Mouse (Mus musculus) hindbrain, postnatal 0 days (tissue): ENCODE data around the gene 1700010B08Rik. TPM values are rescaled to one million over a fixed set of nuclear protein-coding genes. Genes with fewer than 3 reads are reported as not detected.

Experiments
- ATAC-seq: fragments of 200-750 bp; cut with Nextera tagmentation; 2 replicates; pipeline ENCODE4 v1.8.0; 2017; ENCODE audit warnings: mild to moderate bottlenecking, moderate TSS enrichment, moderate library complexity
- DNase-seq: peaks from one replicate; pipeline ENCODE4 v3.0.0-alpha.2; 2015; ENCODE audit warnings: low spot score
- H3K27ac ChIP-seq: fragments of 300-500 bp; sonication (generic); 2 replicates; pipeline ENCODE4 v1.5.1; 2014; ENCODE audit warnings: mild to moderate bottlenecking
- H3K27me3 ChIP-seq: fragments of 300-500 bp; sonication (generic); 2 replicates; pipeline ENCODE4 v1.6.1; 2014; ENCODE audit warnings: low read length, mixed read lengths; ENCODE audit not compliant: insufficient read depth
- H3K36me3 ChIP-seq: fragments of 300-500 bp; sonication (generic); 2 replicates; pipeline ENCODE4 v1.6.1; 2014; ENCODE audit warnings: low read length, mixed read lengths; ENCODE audit not compliant: insufficient read depth
- H3K4me1 ChIP-seq: fragments of 300-500 bp; sonication (generic); 2 replicates; pipeline ENCODE4 v1.6.1; 2014; ENCODE audit warnings: antibody characterized with exemption, low read length, mixed read lengths; ENCODE audit not compliant: insufficient read depth
- H3K4me2 ChIP-seq: fragments of 300-500 bp; sonication (generic); 2 replicates; pipeline ENCODE4 v1.6.1; 2014; ENCODE audit warnings: low read depth, mild to moderate bottlenecking, low read length, moderate library complexity, mixed read lengths
- H3K4me3 ChIP-seq: fragments of 300-500 bp; sonication (generic); 2 replicates; pipeline ENCODE4 v1.5.1; 2014; ENCODE audit warnings: low read length
- H3K9ac ChIP-seq: fragments of 300-500 bp; sonication (generic); replicated peaks from 2 replicates; pipeline ENCODE4 v1.6.1; 2014; ENCODE audit warnings: mild to moderate bottlenecking, low read length, moderate library complexity, mixed read lengths
- H3K9me3 ChIP-seq: fragments of 300-500 bp; sonication (generic); 2 replicates; pipeline ENCODE4 v1.6.1; 2016; ENCODE audit warnings: low read length, mixed read lengths
- CTCF ChIP-seq: IDR thresholded peaks from 2 replicates; pipeline ENCODE4 v1.5.1; 2016; ENCODE audit warnings: antibody characterized with exemption, control low read depth, low read depth
- WGBS: fragments of 180-500 bp; shearing (Covaris S2); extraction: QIAGEN DNeasy Blood & Tissue Kit; methylation state at CpG from one replicate; pipeline ENCODE4 v1.1.7; 2014; 5-methylcytosine and 5-hydroxymethylcytosine counted together
- polyA plus RNA-seq: library from polyadenylated mRNA; unstranded; fragments of >200 nt; fragmentation: Nextera tagmentation; extraction: Ambion mirVana; gene quantifications from 2 replicates; pipeline ENCODE4 v1.2.1, GENCODE M21; 2015
- total RNA-seq: library from RNA; depleted of rRNA; stranded (reverse); fragments of >200 nt; gene quantifications from 2 replicates; pipeline ENCODE4 v1.2.3, GENCODE M21; 2014

Gene 1700010B08Rik
- total and polyA plus RNA-seq, 2 experiments from 2014 or later = not detected

GRCm38 (mm10) chr2:173714620-173715218 is 4.5 kb upstream of the 1700010B08Rik start:
- no peak overlapping the region for H3K9ac ChIP-seq
- no peak overlapping the region for H3K4me3 ChIP-seq
- no peaks in the 10 kb centered on the region for H3K9me3 ChIP-seq
- DNase-seq (no peak), ATAC-seq (0 out of 2 replicates have a peak, but pooled peaks have one; percentile 14)
- H3K27ac ChIP-seq = no peak overlapping the region
- 41% methylated on average over 8 of the region's 8 CpGs for WGBS
- H3K27me3 ChIP-seq = no peaks in the 10 kb centered on the region
- H3K36me3 ChIP-seq = no peaks in the 10 kb centered on the region
- H3K4me1 ChIP-seq = no peaks in the 10 kb centered on the region
- H3K4me2 ChIP-seq = no peak overlapping the region
- no peak for TF ChIP-seq CTCF

- Histone ChIP-seq H3K4me2 (no peak overlapping the region), H3K27ac (no peak overlapping the region), H3K9ac (no peak overlapping the region), H3K4me3 (no peak overlapping the region), H3K27me3 (no peaks in the 10 kb centered on the region), H3K4me1 (no peaks in the 10 kb centered on the region), H3K9me3 (no peaks in the 10 kb centered on the region), H3K36me3 (no peaks in the 10 kb centered on the region)
- ATAC-seq (no peak), DNase-seq (no peak)
- TF ChIP-seq CTCF = no peak
- whole genome bisulfite sequencing = 55% methylated on average over 5 of the region's 5 CpGs
Observed at GRCm38 (mm10) chr2:173716966-173717365, 2.2 kb upstream of the 1700010B08Rik start.

GRCm38 (mm10) chr2:173722251-173722857 is 3.1 kb downstream of the 1700010B08Rik start:
- Histone ChIP-seq H3K9me3 (no peaks in the 10 kb centered on the region), H3K36me3 (no peaks in the 10 kb centered on the region), H3K27me3 (no peaks in the 10 kb centered on the region), H3K4me2 (no peak overlapping the region), H3K4me1 (no peaks in the 10 kb centered on the region), H3K4me3 (no peak overlapping the region), H3K9ac (no peak overlapping the region), H3K27ac (no peak overlapping the region)
- 67% methylated on average over 11 of the region's 11 CpGs for WGBS
- no peak for TF ChIP-seq CTCF
- ATAC-seq (no peak), DNase-seq (no peak)

- Histone ChIP-seq H3K9ac (no peak overlapping the region), H3K27ac (no peak overlapping the region), H3K4me2 (no peak overlapping the region), H3K36me3 (no peaks in the 10 kb centered on the region), H3K4me1 (no peaks in the 10 kb centered on the region), H3K27me3 (no peaks in the 10 kb centered on the region), H3K4me3 (no peak overlapping the region), H3K9me3 (no peaks in the 10 kb centered on the region)
- 26% methylated on average over 14 of the region's 14 CpGs for WGBS
- DNase-seq = no peak
- peak; percentile 40; the same call in 1 of the 2 replicates for ATAC-seq
- TF ChIP-seq CTCF = no peak
Observed at GRCm38 (mm10) chr2:173724382-173724781, 5.2 kb downstream of the 1700010B08Rik start.

GRCm38 (mm10) chr2:173724940-173725807 is 6.0 kb downstream of the 1700010B08Rik start:
- Histone ChIP-seq H3K4me1 (no peaks in the 10 kb centered on the region), H3K9ac (no peak overlapping the region), H3K4me2 (no peak overlapping the region), H3K27me3 (no peaks in the 10 kb centered on the region), H3K36me3 (no peaks in the 10 kb centered on the region), H3K4me3 (no peak overlapping the region), H3K27ac (no peak overlapping the region), H3K9me3 (no peaks in the 10 kb centered on the region)
- WGBS = 43% methylated on average over 15 of the region's 15 CpGs
- no peak for TF ChIP-seq CTCF
- DNase-seq (no peak), ATAC-seq (no peak)

GRCm38 (mm10) chr2:173725819-173726218 is 6.6 kb downstream of the 1700010B08Rik start:
- DNase-seq = no peak
- no peak overlapping the region for H3K4me3 ChIP-seq
- H3K9ac ChIP-seq = no peak overlapping the region
- no peaks in the 10 kb centered on the region for H3K9me3 ChIP-seq
- H3K4me1 ChIP-seq = peaks cover 2% of the 10 kb centered on the region; the same call in 1 of the 2 replicates
- no peak for ATAC-seq
- no peak overlapping the region for H3K27ac ChIP-seq
- no peaks in the 10 kb centered on the region for H3K36me3 ChIP-seq
- H3K4me2 ChIP-seq = no peak overlapping the region
- no peak for TF ChIP-seq CTCF
- H3K27me3 ChIP-seq = no peaks in the 10 kb centered on the region
- WGBS = 87% methylated on average over 4 of the region's 4 CpGs
